Mouse (Mus musculus) ES-E14 (cell line): ENCODE measurements at regions not wholly inside any gene's neighbourhood (a gene's known extent, or its start where the extent isn't known, plus 50 kb on each side); places are given as distances from the start of the nearest gene placed in this dataset.

ENCODE experiments used
- DNase-seq: peaks from one replicate; pipeline ENCODE4 v3.0.0-alpha.2; 2013; ENCODE audit warnings: low read depth, low spot score
- H3K27ac ChIP-seq: 2 replicates; pipeline ENCODE4 v1.5.1; 2012; ENCODE audit warnings: low read depth, mild to moderate bottlenecking, low read length, moderate library complexity, mixed read lengths; ENCODE audit not compliant: poor library complexity, insufficient read depth, severe bottlenecking
- H3K36me3 ChIP-seq: 2 replicates; pipeline ENCODE4 v1.6.1; 2012; ENCODE audit warnings: mild to moderate bottlenecking, low read length, moderate library complexity, mixed read lengths; ENCODE audit not compliant: control insufficient read depth, poor library complexity, insufficient read depth, severe bottlenecking
- H3K4me1 ChIP-seq, 2 experiments: fragments of 150-350 bp in 1 of 2; sonication (generic) in 1 of 2; 2 replicates each; pipeline ENCODE4 v1.6.1; 2012; ENCODE audit warnings: low read length in 2 of 2, mild to moderate bottlenecking in 1 of 2, mixed read lengths in 1 of 2; ENCODE audit not compliant: control insufficient read depth in 2 of 2, insufficient read depth in 2 of 2, poor library complexity in 1 of 2
- H3K4me3 ChIP-seq, 2 experiments: fragments of 150-350 bp in 1 of 2; sonication (generic) in 1 of 2; 2 replicates each; pipeline ENCODE4 v1.5.1; 2012; ENCODE audit warnings: low read length in 2 of 2, low read depth in 1 of 2, mild to moderate bottlenecking in 1 of 2, mixed read lengths in 1 of 2; ENCODE audit not compliant: insufficient read depth in 1 of 2, poor library complexity in 1 of 2, severe bottlenecking in 1 of 2
- H3K9ac ChIP-seq: 2 replicates; pipeline ENCODE4 v1.6.1; 2012; ENCODE audit warnings: low read depth, mild to moderate bottlenecking, low read length, mixed read lengths; ENCODE audit not compliant: poor library complexity, insufficient read depth, severe bottlenecking
- H3K9me3 ChIP-seq: fragments of 150-350 bp; sonication (generic); 2 replicates; pipeline ENCODE4 v1.6.1; 2012; ENCODE audit warnings: low read depth, mild to moderate bottlenecking, low read length; ENCODE audit not compliant: control insufficient read depth, insufficient read depth
- CHD2 ChIP-seq: IDR thresholded peaks from 2 replicates; pipeline ENCODE4 v1.6.1; 2014; ENCODE audit warnings: mild to moderate bottlenecking, low read depth, low read length, inconsistent platforms
- HCFC1 ChIP-seq: IDR thresholded peaks from 2 replicates; pipeline ENCODE4 v1.6.1; 2012; ENCODE audit warnings: low read length, inconsistent platforms, borderline replicate concordance; ENCODE audit not compliant: insufficient read depth
- MAFK ChIP-seq: IDR thresholded peaks from 2 replicates; pipeline ENCODE4 v1.6.1; 2014; ENCODE audit warnings: mild to moderate bottlenecking, low read depth, low read length, inconsistent platforms; ENCODE audit not compliant: insufficient read depth
- ZC3H11A ChIP-seq: IDR thresholded peaks from 2 replicates; pipeline ENCODE4 v1.6.1; 2012; ENCODE audit warnings: low read depth, mild to moderate bottlenecking, inconsistent platforms, low read length, borderline replicate concordance
- ZNF384 ChIP-seq: IDR thresholded peaks from 2 replicates; pipeline ENCODE4 v1.6.1; 2012; ENCODE audit warnings: low read depth, low read length, inconsistent platforms
- in situ Hi-C, 2 experiments: fragments of 600-800 bp; cut with MboI; formaldehyde crosslinking; loops; one replicate each; pipeline ENCODE4 v1.15.1; 2025; ENCODE audit warnings: low sequenced_read_pairs in 2 of 2, inconsistent platforms in 1 of 2; ENCODE audit not compliant: unreplicated experiment in 2 of 2

DNA sequence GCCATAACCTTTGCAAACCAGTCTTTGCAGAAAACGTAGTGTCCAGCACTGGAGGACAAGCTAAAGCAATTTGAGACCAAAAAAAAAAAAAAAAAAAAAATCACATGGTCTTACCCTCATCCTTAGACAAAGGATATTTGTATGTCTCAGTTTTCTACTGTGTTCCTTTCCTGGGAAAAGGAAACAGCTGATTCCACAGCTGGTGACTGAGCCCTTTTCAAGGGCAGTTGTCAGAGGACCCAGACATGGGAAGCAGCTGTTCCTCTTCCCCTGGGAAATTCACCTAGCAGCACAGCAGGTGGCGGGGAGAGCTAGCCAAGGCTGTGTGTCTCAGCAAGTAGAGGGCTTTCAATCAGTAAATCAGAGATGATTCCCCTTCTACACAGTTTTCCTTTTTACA is 113.3 kb upstream of the 1700025G04Rik start:
- H3K4me3 ChIP-seq, result no peak overlapping the region
- no peaks in the 10 kb centered on the region for H3K36me3 ChIP-seq
- in situ Hi-C loops, result no loop called here
- no peak for TF ChIP-seq HCFC1
- no peak for TF ChIP-seq ZNF384
- TF ChIP-seq ZC3H11A, result no peak
- no peak for TF ChIP-seq CHD2
- no peak for TF ChIP-seq MAFK
- no peak overlapping the region for H3K9ac ChIP-seq
- no peak for DNase-seq
- no peaks in the 10 kb centered on the region for H3K4me1 ChIP-seq
- H3K9me3 ChIP-seq, result no peaks in the 10 kb centered on the region
- H3K27ac ChIP-seq, result no peak overlapping the region

DNA sequence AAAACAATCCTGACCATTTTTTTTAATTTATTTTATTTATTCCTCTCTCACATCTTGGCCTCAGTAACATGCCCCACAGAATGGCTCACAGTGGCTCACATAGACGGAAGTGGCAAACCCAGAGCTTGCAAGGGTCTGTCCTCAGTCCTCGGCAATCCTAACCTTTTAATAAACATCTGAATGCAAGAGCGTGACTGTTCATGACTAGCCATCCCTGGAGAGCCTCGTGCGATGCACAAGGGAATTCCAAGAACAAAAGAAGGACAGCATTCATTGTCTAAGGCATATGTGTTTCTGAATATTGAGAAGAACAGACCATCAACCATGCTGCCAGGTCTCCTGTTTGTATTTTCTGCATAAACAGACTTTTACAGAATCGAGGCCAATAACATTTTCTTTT is 98.8 kb upstream of the 1700025G04Rik start:
- DNase-seq, result no peak

DNA sequence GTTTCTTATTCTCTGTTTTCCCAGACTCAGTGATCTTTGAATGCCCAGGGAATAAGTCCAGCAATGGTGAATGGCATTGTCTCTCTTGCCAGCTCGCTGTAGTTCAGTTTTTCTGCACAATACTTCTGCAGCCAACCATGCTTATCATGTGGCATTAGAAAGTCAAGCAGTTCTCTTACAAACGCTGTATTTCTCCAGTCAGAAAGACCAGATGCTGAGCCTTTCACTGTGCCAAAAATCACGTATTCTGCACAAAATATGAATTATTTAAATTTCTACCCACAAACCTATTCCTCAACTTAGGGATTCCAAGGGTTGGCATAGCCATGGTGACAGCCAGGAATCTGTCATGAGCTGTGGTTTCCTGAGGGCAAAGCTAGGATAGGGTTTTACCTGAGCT is 95.0 kb upstream of the 1700025G04Rik start:
- H3K36me3 ChIP-seq, result no peaks in the 10 kb centered on the region
- H3K9ac ChIP-seq, result no peak overlapping the region
- H3K9me3 ChIP-seq, result no peaks in the 10 kb centered on the region
- no peak for DNase-seq
- in situ Hi-C loops, result no loop called here
- no peak overlapping the region for H3K27ac ChIP-seq
- TF ChIP-seq ZC3H11A (no peak), HCFC1 (no peak), MAFK (no peak), ZNF384 (no peak), CHD2 (no peak)
- no peak overlapping the region for H3K4me3 ChIP-seq
- H3K4me1 ChIP-seq, result no peaks in the 10 kb centered on the region

More for the DNA sequence above, 98.8 kb upstream of the 1700025G04Rik start:
- Histone ChIP-seq H3K27ac (no peak overlapping the region), H3K9ac (no peak overlapping the region), H3K4me1 (no peaks in the 10 kb centered on the region), H3K9me3 (no peaks in the 10 kb centered on the region), H3K36me3 (no peaks in the 10 kb centered on the region), H3K4me3 (no peak overlapping the region)
- no peak for TF ChIP-seq CHD2
- no peak for TF ChIP-seq ZC3H11A
- TF ChIP-seq HCFC1, result no peak
- TF ChIP-seq ZNF384, result no peak
- TF ChIP-seq MAFK, result no peak
- in situ Hi-C loops, result no loop called here

GRCm38 (mm10) chr1:152176267-152176970 is 86.5 kb upstream of the 1700025G04Rik start:
- DNase-seq, result no peak
- Histone ChIP-seq H3K27ac (no peak overlapping the region), H3K4me1 (no peaks in the 10 kb centered on the region), H3K9ac (no peak overlapping the region), H3K9me3 (no peaks in the 10 kb centered on the region), H3K36me3 (no peaks in the 10 kb centered on the region), H3K4me3 (no peak overlapping the region)
- in situ Hi-C loops, result no loop called here
- no peak for TF ChIP-seq MAFK
- TF ChIP-seq ZNF384, result no peak
- no peak for TF ChIP-seq HCFC1
- TF ChIP-seq CHD2, result no peak
- no peak for TF ChIP-seq ZC3H11A

DNA sequence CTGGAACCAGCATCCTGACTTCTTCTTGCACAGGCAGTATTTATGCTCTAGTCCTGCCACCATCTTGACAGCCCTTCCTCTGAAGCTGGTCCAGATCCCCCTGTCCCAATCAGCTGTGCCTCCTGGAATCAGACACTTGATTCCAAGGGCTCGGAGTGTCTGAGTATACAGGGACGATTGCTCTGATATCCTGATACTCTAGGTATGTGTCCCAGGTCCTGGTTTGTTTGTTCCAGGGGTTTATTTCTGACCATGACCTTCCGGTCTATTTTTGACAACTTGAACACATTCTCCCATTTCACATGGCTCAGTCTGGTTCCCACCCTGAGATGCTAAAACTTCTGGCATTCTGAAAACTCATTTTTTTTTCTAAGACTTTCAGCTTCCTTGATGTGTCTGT is 85.8 kb upstream of the 1700025G04Rik start:
- TF ChIP-seq CHD2, result no peak
- TF ChIP-seq HCFC1, result no peak
- TF ChIP-seq ZNF384, result no peak
- TF ChIP-seq MAFK, result no peak
- no peak for TF ChIP-seq ZC3H11A
- no peaks in the 10 kb centered on the region for H3K4me1 ChIP-seq
- no peak overlapping the region for H3K9ac ChIP-seq
- DNase-seq, result no peak
- no peaks in the 10 kb centered on the region for H3K9me3 ChIP-seq
- H3K27ac ChIP-seq, result no peak overlapping the region
- H3K4me3 ChIP-seq, result no peak overlapping the region
- no peaks in the 10 kb centered on the region for H3K36me3 ChIP-seq
- in situ Hi-C loops, result no loop called here
